Mouse (Mus musculus): Measurements from ENCODE around the gene Eya2. TPM values are rescaled to one million over a fixed set of nuclear protein-coding genes. Genes with fewer than 3 reads are reported as not detected.

Gene Eya2
- polyA plus RNA-seq, 2 experiments = 18.8 to 32.6 TPM

DNA sequence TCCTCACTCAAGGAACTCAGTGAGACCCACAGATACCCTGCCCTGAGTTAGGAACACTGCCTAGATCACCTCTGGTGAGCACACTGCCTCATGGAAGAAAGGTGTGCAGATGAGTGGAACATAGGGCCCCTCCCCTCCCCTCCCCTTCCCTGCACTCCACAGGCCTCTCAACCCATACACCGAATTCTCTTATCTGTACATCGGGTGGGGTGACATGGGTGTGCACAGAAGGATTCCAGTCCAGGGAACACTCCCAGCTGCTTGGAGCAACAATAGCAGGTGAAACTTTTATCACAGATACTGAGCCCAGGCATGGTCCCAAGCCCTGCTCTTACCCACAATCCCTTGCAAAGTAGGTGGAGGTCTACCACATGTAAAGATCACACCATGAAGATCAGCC lies 26.7 kb downstream of the Eya2 start:
- no peaks in the 10 kb centered on the region for H3K36me3 ChIP-seq (ENCODE audit: control insufficient read depth, insufficient read depth, low read length)
- ATAC-seq (ENCODE audit: low FRiP score, low read depth) = no peak
- no peak overlapping the region for H3K27ac ChIP-seq (replicated peaks; ENCODE audit: low read depth, low read length)
- H3K9me3 ChIP-seq (ENCODE audit: control insufficient read depth, low read length) = no peaks in the 10 kb centered on the region
- peaks cover 14% of the 10 kb centered on the region for H3K4me1 ChIP-seq (ENCODE audit: control insufficient read depth, insufficient read depth, low read length)
- no peak for DNase-seq (ENCODE audit: low spot score)
- WGBS = 91% methylated on average over 2 of the region's 2 CpGs
- no peak for TF ChIP-seq POLR2A (IDR thresholded peaks at IDR 0.05; ENCODE audit: borderline replicate concordance, extremely low read depth, insufficient read depth, insufficient read length)
- H3K4me3 ChIP-seq (replicated peaks; ENCODE audit: low read length) = no peak overlapping the region
- H3K4me2 ChIP-seq (replicated peaks; ENCODE audit: low read depth, low read length, severe bottlenecking) = no peak overlapping the region
- H3K9ac ChIP-seq (ENCODE audit: low read depth, low read length, severe bottlenecking) = no peak overlapping the region
- no peaks in the 10 kb centered on the region for H3K27me3 ChIP-seq (ENCODE audit: control insufficient read depth, insufficient read depth, low read length)

DNA sequence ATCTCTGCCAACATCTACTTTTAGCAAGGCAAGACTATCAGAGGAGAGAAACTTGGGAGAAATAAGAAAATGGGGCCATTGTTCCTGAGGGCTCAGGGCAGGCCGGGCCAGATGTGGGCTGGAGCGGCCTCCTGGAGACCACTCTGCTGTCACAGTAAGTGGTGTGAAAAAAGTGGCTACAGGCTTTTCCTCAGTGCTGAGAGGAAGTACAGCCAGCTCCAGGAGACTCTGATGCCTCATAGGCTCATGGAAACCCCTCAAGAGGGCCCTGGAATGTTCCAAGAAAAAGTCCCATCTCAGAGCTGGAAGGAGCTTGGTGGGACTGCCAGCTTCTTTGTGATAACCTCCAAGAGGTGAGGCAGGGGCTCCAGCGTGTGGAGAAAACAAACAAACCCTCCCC lies 27.8 kb downstream of the Eya2 start:
- Histone ChIP-seq H3K27me3 (ENCODE audit: control insufficient read depth, insufficient read depth, low read length) (no peaks in the 10 kb centered on the region), H3K9me3 (ENCODE audit: control insufficient read depth, low read length) (no peaks in the 10 kb centered on the region), H3K4me3 (replicated peaks; ENCODE audit: low read length) (no peak overlapping the region), H3K9ac (ENCODE audit: low read depth, low read length, severe bottlenecking) (no peak overlapping the region), H3K4me2 (replicated peaks; ENCODE audit: low read depth, low read length, severe bottlenecking) (no peak overlapping the region), H3K36me3 (ENCODE audit: control insufficient read depth, insufficient read depth, low read length) (no peaks in the 10 kb centered on the region), H3K27ac (replicated peaks; ENCODE audit: low read depth, low read length) (peak overlapping the region; percentile 63), H3K4me1 (ENCODE audit: control insufficient read depth, insufficient read depth, low read length) (peaks cover 14% of the 10 kb centered on the region)
- TF ChIP-seq POLR2A (IDR thresholded peaks at IDR 0.05; ENCODE audit: borderline replicate concordance, extremely low read depth, insufficient read depth, insufficient read length) = no peak
- ATAC-seq (ENCODE audit: low FRiP score, low read depth) = no peak
- DNase-seq (ENCODE audit: low spot score) = no peak
- 40% methylated on average over 3 of the region's 3 CpGs for WGBS

DNA sequence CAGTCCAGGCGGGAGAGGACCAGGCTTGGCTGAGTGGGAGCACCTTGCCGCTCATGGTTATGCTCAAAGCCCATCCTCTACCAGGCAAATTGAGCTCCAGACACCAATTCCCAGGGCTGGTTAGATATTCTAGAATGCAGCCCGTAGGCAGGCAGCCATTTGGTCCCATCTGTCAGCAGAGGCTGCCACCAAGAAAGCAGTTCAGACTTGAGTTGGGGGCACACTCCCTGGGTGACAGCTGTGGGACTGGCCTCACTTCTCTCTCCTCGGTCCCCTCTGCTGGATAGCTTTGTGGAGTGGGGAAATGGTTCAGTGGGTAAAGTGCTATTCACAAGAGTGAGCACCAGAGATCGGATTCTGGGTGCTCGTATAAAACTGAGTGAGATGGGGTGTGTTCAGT lies 32.0 kb downstream of the Eya2 start:
- H3K36me3 ChIP-seq (ENCODE audit: control insufficient read depth, insufficient read depth, low read length) = no peaks in the 10 kb centered on the region
- no peak overlapping the region for H3K9ac ChIP-seq (ENCODE audit: low read depth, low read length, severe bottlenecking)
- H3K4me2 ChIP-seq (replicated peaks; ENCODE audit: low read depth, low read length, severe bottlenecking) = no peak overlapping the region
- DNase-seq (ENCODE audit: low spot score) (no peak), ATAC-seq (ENCODE audit: low FRiP score, low read depth) (no peak)
- no peaks in the 10 kb centered on the region for H3K9me3 ChIP-seq (ENCODE audit: control insufficient read depth, low read length)
- 72% methylated on average over 6 of the region's 6 CpGs for WGBS
- H3K4me3 ChIP-seq (replicated peaks; ENCODE audit: low read length) = no peak overlapping the region
- peaks cover 14% of the 10 kb centered on the region for H3K4me1 ChIP-seq (ENCODE audit: control insufficient read depth, insufficient read depth, low read length)
- no peak overlapping the region for H3K27ac ChIP-seq (replicated peaks; ENCODE audit: low read depth, low read length)
- TF ChIP-seq POLR2A (IDR thresholded peaks at IDR 0.05; ENCODE audit: borderline replicate concordance, extremely low read depth, insufficient read depth, insufficient read length) = no peak
- H3K27me3 ChIP-seq (ENCODE audit: control insufficient read depth, insufficient read depth, low read length) = no peaks in the 10 kb centered on the region

DNA sequence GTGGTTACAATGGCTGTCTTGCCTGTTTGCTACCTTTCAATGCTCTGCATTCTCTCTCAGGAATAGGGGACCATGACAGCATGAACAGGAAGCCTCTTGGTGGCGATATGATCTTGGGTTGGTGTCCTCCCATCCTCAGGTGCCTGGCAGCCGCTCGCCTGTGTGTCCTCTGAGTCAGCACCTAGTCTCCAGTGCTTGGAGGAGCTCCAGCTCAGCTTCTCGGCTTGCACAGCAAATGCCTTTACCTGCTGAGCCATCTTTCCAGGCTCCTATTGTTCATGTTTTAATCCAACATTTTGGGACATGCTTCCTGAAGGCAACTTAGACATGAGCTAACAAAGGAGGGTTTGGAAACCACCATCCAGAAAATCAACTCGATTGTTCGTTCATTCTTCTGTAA lies 33.1 kb downstream of the Eya2 start:
- DNase-seq (ENCODE audit: low spot score) (no peak), ATAC-seq (ENCODE audit: low FRiP score, low read depth) (no peak)
- H3K36me3 ChIP-seq (ENCODE audit: control insufficient read depth, insufficient read depth, low read length) = no peaks in the 10 kb centered on the region
- no peaks in the 10 kb centered on the region for H3K27me3 ChIP-seq (ENCODE audit: control insufficient read depth, insufficient read depth, low read length)
- no peak overlapping the region for H3K27ac ChIP-seq (replicated peaks; ENCODE audit: low read depth, low read length)
- H3K9me3 ChIP-seq (ENCODE audit: control insufficient read depth, low read length) = no peaks in the 10 kb centered on the region
- no peak for TF ChIP-seq POLR2A (IDR thresholded peaks at IDR 0.05; ENCODE audit: borderline replicate concordance, extremely low read depth, insufficient read depth, insufficient read length)
- no peak overlapping the region for H3K4me3 ChIP-seq (replicated peaks; ENCODE audit: low read length)
- H3K4me1 ChIP-seq (ENCODE audit: control insufficient read depth, insufficient read depth, low read length) = peaks cover 4% of the 10 kb centered on the region
- WGBS = 69% methylated on average over 6 of the region's 6 CpGs
- no peak overlapping the region for H3K9ac ChIP-seq (ENCODE audit: low read depth, low read length, severe bottlenecking)
- H3K4me2 ChIP-seq (replicated peaks; ENCODE audit: low read depth, low read length, severe bottlenecking) = no peak overlapping the region

DNA sequence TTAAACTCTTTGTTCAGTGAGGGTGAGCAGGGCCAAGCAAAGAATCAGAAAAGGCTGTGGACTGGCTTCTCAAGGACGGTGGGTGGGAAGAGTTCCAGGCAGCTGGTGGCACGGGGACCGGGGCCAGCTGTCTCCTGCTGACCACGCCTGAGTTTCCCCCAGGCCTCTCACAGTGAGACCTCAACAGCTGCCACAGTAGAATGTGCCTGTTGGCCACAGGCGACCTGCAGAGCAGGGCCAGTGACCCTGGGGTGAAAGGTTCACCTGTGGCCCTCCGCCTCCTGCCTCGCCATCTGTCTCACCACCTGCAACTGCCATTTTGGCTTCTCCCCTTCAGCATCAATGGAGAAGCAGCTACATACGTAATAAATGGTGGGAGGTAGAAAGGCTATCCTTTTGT lies 35.1 kb downstream of the Eya2 start:
- peak; percentile 17 for DNase-seq (ENCODE audit: low spot score)
- Histone ChIP-seq H3K4me1 (ENCODE audit: control insufficient read depth, insufficient read depth, low read length) (peaks cover 7% of the 10 kb centered on the region), H3K27me3 (ENCODE audit: control insufficient read depth, insufficient read depth, low read length) (no peaks in the 10 kb centered on the region), H3K9ac (ENCODE audit: low read depth, low read length, severe bottlenecking) (no peak overlapping the region), H3K4me3 (replicated peaks; ENCODE audit: low read length) (no peak overlapping the region), H3K27ac (replicated peaks; ENCODE audit: low read depth, low read length) (no peak overlapping the region), H3K36me3 (ENCODE audit: control insufficient read depth, insufficient read depth, low read length) (no peaks in the 10 kb centered on the region), H3K9me3 (ENCODE audit: control insufficient read depth, low read length) (no peaks in the 10 kb centered on the region), H3K4me2 (replicated peaks; ENCODE audit: low read depth, low read length, severe bottlenecking) (no peak overlapping the region)
- TF ChIP-seq POLR2A (IDR thresholded peaks at IDR 0.05; ENCODE audit: borderline replicate concordance, extremely low read depth, insufficient read depth, insufficient read length) = no peak
- 44% methylated on average over 8 of the region's 8 CpGs for WGBS
- peak; percentile 62 for ATAC-seq (ENCODE audit: low FRiP score, low read depth)
